Mouse (Mus musculus) ES-E14 (cell line): ENCODE data around the gene Tubgcp6. TPM values are rescaled to one million over a fixed set of nuclear protein-coding genes. Genes with fewer than 3 reads are reported as not detected.

Experiments used
- DNase-seq: peaks from one replicate; pipeline ENCODE4 v3.0.0-alpha.2; 2013; ENCODE audit warnings: low read depth, low spot score
- H3K27ac ChIP-seq: 2 replicates; pipeline ENCODE4 v1.5.1; 2012; ENCODE audit warnings: low read depth, mild to moderate bottlenecking, low read length, moderate library complexity, mixed read lengths; ENCODE audit not compliant: poor library complexity, insufficient read depth, severe bottlenecking
- H3K36me3 ChIP-seq: 2 replicates; pipeline ENCODE4 v1.6.1; 2012; ENCODE audit warnings: mild to moderate bottlenecking, low read length, moderate library complexity, mixed read lengths; ENCODE audit not compliant: control insufficient read depth, poor library complexity, insufficient read depth, severe bottlenecking
- H3K4me1 ChIP-seq, 2 experiments: fragments of 150-350 bp in 1 of 2; sonication (generic) in 1 of 2; 2 replicates each; pipeline ENCODE4 v1.6.1; 2012; ENCODE audit warnings: low read length in 2 of 2, mild to moderate bottlenecking in 1 of 2, mixed read lengths in 1 of 2; ENCODE audit not compliant: control insufficient read depth in 2 of 2, insufficient read depth in 2 of 2, poor library complexity in 1 of 2
- H3K4me3 ChIP-seq, 2 experiments: fragments of 150-350 bp in 1 of 2; sonication (generic) in 1 of 2; 2 replicates each; pipeline ENCODE4 v1.5.1; 2012; ENCODE audit warnings: low read length in 2 of 2, low read depth in 1 of 2, mild to moderate bottlenecking in 1 of 2, mixed read lengths in 1 of 2; ENCODE audit not compliant: insufficient read depth in 1 of 2, poor library complexity in 1 of 2, severe bottlenecking in 1 of 2
- H3K9ac ChIP-seq: 2 replicates; pipeline ENCODE4 v1.6.1; 2012; ENCODE audit warnings: low read depth, mild to moderate bottlenecking, low read length, mixed read lengths; ENCODE audit not compliant: poor library complexity, insufficient read depth, severe bottlenecking
- H3K9me3 ChIP-seq: fragments of 150-350 bp; sonication (generic); 2 replicates; pipeline ENCODE4 v1.6.1; 2012; ENCODE audit warnings: low read depth, mild to moderate bottlenecking, low read length; ENCODE audit not compliant: control insufficient read depth, insufficient read depth
- CHD2 ChIP-seq: IDR thresholded peaks from 2 replicates; pipeline ENCODE4 v1.6.1; 2014; ENCODE audit warnings: mild to moderate bottlenecking, low read depth, low read length, inconsistent platforms
- HCFC1 ChIP-seq: IDR thresholded peaks from 2 replicates; pipeline ENCODE4 v1.6.1; 2012; ENCODE audit warnings: low read length, inconsistent platforms, borderline replicate concordance; ENCODE audit not compliant: insufficient read depth
- MAFK ChIP-seq: IDR thresholded peaks from 2 replicates; pipeline ENCODE4 v1.6.1; 2014; ENCODE audit warnings: mild to moderate bottlenecking, low read depth, low read length, inconsistent platforms; ENCODE audit not compliant: insufficient read depth
- ZC3H11A ChIP-seq: IDR thresholded peaks from 2 replicates; pipeline ENCODE4 v1.6.1; 2012; ENCODE audit warnings: low read depth, mild to moderate bottlenecking, inconsistent platforms, low read length, borderline replicate concordance
- ZNF384 ChIP-seq: IDR thresholded peaks from 2 replicates; pipeline ENCODE4 v1.6.1; 2012; ENCODE audit warnings: low read depth, low read length, inconsistent platforms
- in situ Hi-C, 2 experiments: fragments of 600-800 bp; cut with MboI; formaldehyde crosslinking; loops; one replicate each; pipeline ENCODE4 v1.15.1; 2025; ENCODE audit warnings: low sequenced_read_pairs in 2 of 2, inconsistent platforms in 1 of 2; ENCODE audit not compliant: unreplicated experiment in 2 of 2
- total RNA-seq: library from RNA; depleted of rRNA; stranded (reverse); fragments of 300-350 nt; gene quantifications from 2 replicates; pipeline ENCODE4 v1.2.3, GENCODE M21; 2012

Tubgcp6 gene
- total RNA-seq, 1 experiment = 37.3 TPM

DNA sequence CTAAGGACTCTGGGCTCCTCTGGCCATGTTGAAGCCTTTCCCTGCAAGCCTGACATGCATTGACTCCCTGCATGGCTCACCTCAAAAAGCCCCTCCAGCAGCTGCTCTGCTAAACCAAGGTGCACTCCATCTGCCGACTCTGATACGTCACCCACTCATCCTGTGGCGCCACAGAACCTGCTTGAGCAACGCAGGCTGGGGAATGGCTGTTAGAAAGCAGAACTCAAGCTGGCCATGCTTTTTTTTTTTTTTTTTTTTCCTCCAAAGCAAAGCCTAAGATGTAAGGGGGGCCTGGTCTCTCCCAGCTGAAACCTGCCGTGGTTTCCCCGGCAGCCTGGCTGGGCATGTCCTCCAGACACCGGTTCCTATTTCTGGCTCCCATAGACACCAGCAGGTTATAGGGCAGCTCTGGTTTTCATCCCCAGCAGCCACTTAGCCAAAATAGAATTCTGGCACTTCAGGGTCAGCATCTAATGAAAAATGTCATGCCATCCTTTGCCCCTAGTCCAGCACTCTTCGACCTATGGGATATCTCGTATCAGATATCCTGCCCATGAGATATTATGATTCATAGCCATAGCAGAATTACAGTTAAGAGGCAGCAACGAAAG lies 48.8 kb downstream of the Tubgcp6 start:
- TF ChIP-seq ZNF384 (no peak), CHD2 (no peak)
- no peak overlapping the region for H3K9ac ChIP-seq
- H3K27ac ChIP-seq = no peak overlapping the region

DNA sequence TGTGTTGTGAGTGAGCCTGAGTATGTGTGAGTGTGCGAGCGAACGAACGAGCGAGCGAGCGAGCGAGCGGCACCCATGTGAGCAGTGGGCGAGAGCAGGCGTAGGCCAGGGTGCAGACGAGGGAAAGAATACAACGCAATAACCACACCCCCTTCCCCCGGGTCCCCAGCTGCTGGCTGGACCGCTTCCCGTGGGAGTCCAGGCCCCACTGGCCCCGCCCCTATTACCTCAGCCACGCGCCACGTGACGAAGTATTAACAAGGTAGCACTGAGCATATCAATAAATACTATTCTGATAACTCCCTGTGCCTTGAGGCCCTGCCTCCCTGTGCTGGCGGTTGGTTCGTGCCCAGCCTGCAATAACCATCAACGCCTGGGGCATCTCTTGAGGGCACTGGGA lies 52.3 kb downstream of the Tubgcp6 start:
- Histone ChIP-seq H3K4me3 (peak overlapping the region; percentile 16 to 22; a peak in 1 of 4 replicates), H3K9ac (no peak overlapping the region), H3K4me1 (peaks cover 0 to 18% of the 10 kb centered on the region in 2 experiments; a peak in 2 of 4 replicates), H3K36me3 (no peaks in the 10 kb centered on the region), H3K9me3 (no peaks in the 10 kb centered on the region), H3K27ac (no peak overlapping the region)
- DNase-seq = no peak
- TF ChIP-seq CHD2 (no peak), ZC3H11A (no peak), HCFC1 (no peak)
- in situ Hi-C loops = no loop called here

More for the DNA sequence above, 48.8 kb downstream of the Tubgcp6 start:
- H3K9me3 ChIP-seq = no peaks in the 10 kb centered on the region
- H3K36me3 ChIP-seq = no peaks in the 10 kb centered on the region
- in situ Hi-C loops = no loop called here
- no peak for DNase-seq
- no peak overlapping the region for H3K4me3 ChIP-seq
- peaks cover 0 to 16% of the 10 kb centered on the region in 2 experiments; a peak in 2 of 4 replicates for H3K4me1 ChIP-seq

DNA sequence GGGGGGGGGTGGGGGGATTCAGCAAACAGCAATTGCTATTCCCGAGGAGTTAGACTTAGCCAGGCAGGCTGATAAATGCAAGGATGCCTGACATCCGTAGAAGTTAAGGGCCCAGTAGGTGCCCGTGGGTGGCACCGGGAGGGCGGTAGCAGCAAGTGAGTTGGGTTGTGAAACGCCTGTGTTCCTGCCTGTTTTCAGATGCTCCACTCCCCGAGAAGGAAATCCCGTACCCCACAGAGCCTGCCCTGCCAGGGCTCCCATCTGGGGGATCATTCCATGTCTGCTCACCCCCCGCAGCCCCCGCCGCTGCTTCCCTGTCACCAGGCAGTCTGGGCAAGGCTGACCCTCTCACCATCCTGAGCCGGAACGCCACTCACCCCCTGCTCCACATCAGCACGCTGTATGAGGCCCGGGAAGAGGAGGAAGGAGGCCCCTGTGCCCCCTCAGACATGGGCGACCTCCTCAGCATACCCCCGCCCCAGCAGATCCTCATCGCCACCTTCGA lies 53.5 kb downstream of the Tubgcp6 start:
- Histone ChIP-seq H3K9ac (peak overlapping the region; percentile 21; the same call in 1 of the 2 replicates), H3K36me3 (no peaks in the 10 kb centered on the region), H3K27ac (no peak overlapping the region), H3K4me1 (peaks cover 0 to 15% of the 10 kb centered on the region in 2 experiments; a peak in 1 of 4 replicates), H3K4me3 (peak overlapping the region; percentile 19 to 39; a peak in 3 of 4 replicates), H3K9me3 (no peaks in the 10 kb centered on the region)
- in situ Hi-C loops = no loop called here
- DNase-seq = no peak
- TF ChIP-seq CHD2 (no peak), HCFC1 (no peak), ZC3H11A (no peak), ZNF384 (no peak), MAFK (no peak)

DNA sequence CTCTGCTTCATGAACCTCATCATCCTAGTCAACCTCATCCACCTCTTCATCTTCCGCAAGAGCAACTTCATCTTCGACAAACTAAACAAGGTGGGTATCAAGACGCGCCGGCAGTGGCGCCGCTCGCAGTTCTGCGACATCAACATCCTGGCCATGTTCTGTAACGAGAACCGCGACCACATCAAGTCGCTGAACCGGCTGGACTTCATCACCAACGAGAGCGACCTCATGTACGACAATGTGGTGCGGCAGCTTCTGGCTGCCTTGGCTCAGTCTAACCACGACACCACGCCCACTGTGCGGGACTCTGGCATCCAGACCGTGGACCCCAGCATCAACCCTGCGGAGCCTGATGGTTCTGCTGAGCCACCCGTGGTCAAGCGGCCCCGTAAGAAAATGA lies 54.7 kb downstream of the Tubgcp6 start:
- TF ChIP-seq CHD2 (no peak), HCFC1 (no peak), ZC3H11A (no peak)
- Histone ChIP-seq H3K4me1 (peaks cover 0 to 15% of the 10 kb centered on the region in 2 experiments; a peak in 1 of 4 replicates), H3K9ac (no peak overlapping the region), H3K27ac (no peak overlapping the region), H3K4me3 (peak overlapping the region; percentile 46 to 63), H3K36me3 (no peaks in the 10 kb centered on the region), H3K9me3 (no peaks in the 10 kb centered on the region)
- no peak for DNase-seq
- in situ Hi-C loops = no loop called here

DNA sequence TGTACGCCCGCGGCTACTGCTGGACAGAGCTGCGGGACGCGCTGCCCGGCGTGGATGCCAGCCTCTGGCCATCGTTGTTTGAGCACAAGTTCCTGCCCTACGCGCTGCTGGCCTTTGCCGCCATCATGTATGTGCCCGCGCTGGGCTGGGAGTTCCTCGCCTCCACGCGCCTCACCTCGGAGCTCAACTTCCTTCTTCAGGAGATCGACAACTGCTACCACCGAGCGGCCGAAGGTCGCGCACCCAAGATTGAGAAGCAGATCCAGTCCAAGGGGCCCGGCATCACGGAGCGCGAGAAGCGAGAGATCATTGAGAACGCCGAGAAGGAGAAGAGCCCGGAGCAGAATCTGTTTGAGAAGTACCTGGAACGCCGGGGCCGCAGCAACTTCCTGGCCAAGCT lies 55.3 kb downstream of the Tubgcp6 start:
- in situ Hi-C loops = no loop called here
- Histone ChIP-seq H3K36me3 (no peaks in the 10 kb centered on the region), H3K4me3 (peak overlapping the region; percentile 36 to 63), H3K9ac (peak overlapping the region; percentile 9), H3K9me3 (no peaks in the 10 kb centered on the region), H3K4me1 (peaks cover 0 to 15% of the 10 kb centered on the region in 2 experiments; a peak in 1 of 4 replicates), H3K27ac (no peak overlapping the region)
- TF ChIP-seq ZNF384 (no peak), ZC3H11A (no peak), MAFK (no peak), CHD2 (no peak), HCFC1 (no peak)
- DNase-seq = no peak
